ENCODE assay signal across 20 mouse cellular contexts in genomic region chr9:96690461-96690863, GRCm38 (mm10). TPM values are rescaled to one million over a fixed set of nuclear protein-coding genes. Genes with fewer than 3 reads are reported as not detected.
A peak's percentile ranks its signal among the peaks of the same experiment; 100 is the strongest.
DNase-seq lines count a peak whose midpoint lies in the region; ATAC-seq and TF ChIP-seq lines count a peak whose summit lies in the region.
"Had no signal": no experiment of that assay in that cellular context is flagged by ENCODE, and none has a peak within 500 bp of the region (broad histone marks: within the 10 kb centered on the region; RNA-seq: fewer than 3 reads in every experiment).

No protein-coding gene starts in this region.

- peaks cover 27% of the 10 kb centered on the region for H3K36me3 ChIP-seq in kidney, postnatal 0 days (ENCODE audit: insufficient read depth, low read length)
- H3K36me3 ChIP-seq in limb, embryonic 12.5 days: peaks cover 31% of the 10 kb centered on the region

- no peak overlapping the region for H3K4me2 ChIP-seq in kidney, postnatal 0 days (ENCODE audit: low read length)
- H3K4me2 ChIP-seq in limb, embryonic 12.5 days: no peak overlapping the region
- H3K4me2 ChIP-seq: forebrain, embryonic 15.5 days; heart, embryonic 15.5 days; hindbrain, embryonic 14.5 days; liver, embryonic 13.5 days; midbrain, embryonic 15.5 days had no signal

- no peaks in the 10 kb centered on the region; the same call in 1 of the 2 replicates for H3K4me1 ChIP-seq in kidney, postnatal 0 days (replicated peaks; ENCODE audit: insufficient read depth, low read length)
- peaks cover under 1% of the 10 kb centered on the region; the same call in 1 of the 2 replicates for H3K4me1 ChIP-seq in cortical plate, adult 2 months (ENCODE audit: control insufficient read depth, insufficient read depth, low read length)
- H3K4me1 ChIP-seq in limb, embryonic 12.5 days (replicated peaks): peaks cover 9% of the 10 kb centered on the region
- H3K4me1 ChIP-seq: forebrain, embryonic 15.5 days; liver, embryonic 13.5 days; midbrain, embryonic 15.5 days had no signal

- no peak for TF ChIP-seq CTCF in kidney, postnatal 0 days (IDR thresholded peaks at IDR 0.05; ENCODE audit: low read depth)
- no peak for TF ChIP-seq CTCF in cortical plate, adult 2 months (IDR thresholded peaks at IDR 0.05; ENCODE audit: extremely low read depth, insufficient read depth, low read length)

- DNase-seq in cerebellum, adult 18-20 months: peak; percentile 36 to 49
- no peak for DNase-seq in cerebellum, adult 8-10 months
- peak; percentile 53 for DNase-seq in kidney, postnatal 0 days (ENCODE audit: low spot score)
- no peak for DNase-seq in kidney, postnatal 10 days
- no peak for DNase-seq in spleen, adult 18-20 months
- DNase-seq in urinary bladder, postnatal 25 days (ENCODE audit: low spot score): no peak
- DNase-seq: adrenal gland, postnatal 14 days; cerebellum, adult 9-10 months; gastrocnemius, postnatal 10 days; kidney, adult 18-20 months; layer of hippocampus, adult 9-11 months; liver, embryonic 13.5 days; thymus, postnatal 4 days had no signal

- no peak for TF ChIP-seq POLR2A in cortical plate, adult 2 months (IDR thresholded peaks at IDR 0.05; ENCODE audit: extremely low read depth, insufficient read depth, low read length)

- WGBS in kidney, postnatal 0 days: 47% methylated on average over 4 of the region's 4 CpGs
- 32% methylated on average over 4 of the region's 4 CpGs for WGBS in limb, embryonic 12.5 days

- no peaks in the 10 kb centered on the region for H3K9me3 ChIP-seq in kidney, postnatal 0 days (replicated peaks; ENCODE audit: low read length)
- H3K9me3 ChIP-seq in limb, embryonic 12.5 days: no peaks in the 10 kb centered on the region
- H3K9me3 ChIP-seq: forebrain, embryonic 15.5 days; heart, embryonic 15.5 days; liver, embryonic 13.5 days; midbrain, embryonic 15.5 days had no signal

- no peak overlapping the region for H3K9ac ChIP-seq in kidney, postnatal 0 days (ENCODE audit: low read depth, low read length)
- no peak overlapping the region for H3K9ac ChIP-seq in limb, embryonic 12.5 days (replicated peaks)
- H3K9ac ChIP-seq: forebrain, embryonic 15.5 days; heart, embryonic 15.5 days; hindbrain, embryonic 14.5 days; liver, embryonic 13.5 days; midbrain, embryonic 15.5 days had no signal

- no peaks in the 10 kb centered on the region for H3K27me3 ChIP-seq in kidney, postnatal 0 days (ENCODE audit: insufficient read depth, low read length)
- no peaks in the 10 kb centered on the region for H3K27me3 ChIP-seq in limb, embryonic 12.5 days
- H3K27me3 ChIP-seq: forebrain, embryonic 15.5 days; heart, embryonic 15.5 days; liver, embryonic 13.5 days; midbrain, embryonic 15.5 days had no signal

- H3K4me3 ChIP-seq in kidney, postnatal 0 days (replicated peaks; ENCODE audit: low read depth, low read length): no peak overlapping the region
- H3K4me3 ChIP-seq in cortical plate, adult 2 months (ENCODE audit: insufficient read depth, low read length): no peak overlapping the region
- H3K4me3 ChIP-seq in limb, embryonic 12.5 days (replicated peaks): no peak overlapping the region
- H3K4me3 ChIP-seq: forebrain, embryonic 15.5 days; heart, embryonic 15.5 days; liver, embryonic 13.5 days; midbrain, embryonic 15.5 days had no signal

- no peak overlapping the region for H3K27ac ChIP-seq in kidney, postnatal 0 days
- H3K27ac ChIP-seq in cortical plate, adult 2 months (ENCODE audit: insufficient read depth, low read length): peak overlapping the region; percentile 82; the same call in 1 of the 2 replicates
- peak overlapping the region; percentile 35 for H3K27ac ChIP-seq in limb, embryonic 12.5 days
- H3K27ac ChIP-seq: forebrain, embryonic 15.5 days; hindbrain, embryonic 14.5 days; liver, embryonic 13.5 days; midbrain, embryonic 15.5 days; stomach, postnatal 0 days had no signal

- peak; percentile 41; the same call in 1 of the 2 replicates for ATAC-seq in kidney, postnatal 0 days (replicated peaks; ENCODE audit: low FRiP score, low read depth)
- no peak for ATAC-seq in limb, embryonic 12.5 days (ENCODE audit: insufficient number of reproducible peaks, insufficient read depth, low FRiP score, low TSS enrichment, low read depth)
- ATAC-seq: forebrain, embryonic 15.5 days; midbrain, embryonic 15.5 days had no signal

RNA-seq across cellular contexts. Expression of gene Rasa2, which starts 59.0 kb away (rescaled TPM):
- polyA plus RNA-seq in kidney, postnatal 0 days (2015; fragmentation: Nextera tagmentation; extraction: Ambion mirVana): 13.8 and 14.9 TPM in 2 replicates
- polyA plus RNA-seq in cortical plate, adult 2 months (2012; rRNA removed): 10.1 and 10.7 TPM in 2 replicates
- 23.3 and 24.0 TPM in 2 replicates for polyA plus RNA-seq in limb, embryonic 12.5 days (2016; fragmentation: Nextera tagmentation; extraction: Ambion mirVana)

Comparison
In these comparisons a context has a peak if more than half of its experiments do, and no peak if none do; other contexts are left out.
1. DNase-seq: peak in cerebellum, adult 18-20 months (2 of 2) and kidney, postnatal 0 days (single experiment); none in cerebellum, adult 8-10 months (single experiment), kidney, postnatal 10 days (single experiment), spleen, adult 18-20 months (0 of 2) and urinary bladder, postnatal 25 days (single experiment).